Mouse (Mus musculus): ENCODE data around the gene Slu7.

The Slu7 gene

DNA sequence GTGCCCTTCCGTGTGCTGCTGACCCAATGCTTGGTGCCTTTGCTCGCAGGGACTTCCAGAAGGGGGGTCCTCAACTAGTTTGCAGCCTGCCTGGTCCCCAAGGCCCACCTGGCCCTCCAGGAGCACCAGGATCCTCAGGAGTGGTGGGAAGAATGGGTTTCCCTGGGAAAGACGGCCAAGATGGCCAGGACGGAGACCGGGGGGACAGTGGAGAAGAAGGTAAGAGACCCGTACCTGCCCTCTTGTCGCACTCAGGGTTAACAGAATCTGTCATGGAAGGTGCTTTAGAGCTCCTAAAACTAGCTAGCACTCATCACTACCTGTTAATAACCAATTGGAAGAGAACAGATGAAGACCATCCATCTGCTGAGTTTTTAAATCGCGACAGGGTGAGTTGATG, 52.3 kb downstream of the Slu7 start:
- DNase-seq (ENCODE audit: low read depth), result no peak

DNA sequence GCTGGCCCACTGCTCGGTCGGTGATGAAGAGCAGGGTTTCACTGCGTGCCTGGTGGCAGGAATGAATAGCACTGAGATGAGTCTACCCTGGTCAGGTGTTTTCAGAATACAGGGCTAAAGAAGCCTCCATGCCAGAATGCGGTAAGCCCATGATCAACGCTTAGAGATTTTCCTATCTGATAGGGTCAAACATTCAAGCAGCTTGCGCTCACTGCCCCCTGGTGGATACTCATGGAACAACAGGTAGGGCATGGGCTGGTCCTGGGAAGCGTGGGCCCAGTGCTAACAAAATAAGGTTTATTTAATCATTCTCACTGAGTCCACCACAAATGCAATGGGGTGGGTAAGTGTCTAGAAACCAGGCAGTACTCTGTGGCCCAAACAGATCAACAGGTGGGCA, 59.1 kb downstream of the Slu7 start:
- peak; percentile 65 for DNase-seq (ENCODE audit: low read depth)

GRCm38 (mm10) chr11:43493815-43494409, 60.4 kb downstream of the Slu7 start:
- DNase-seq (ENCODE audit: low read depth), result peak; percentile 64

- no peak for DNase-seq (ENCODE audit: low read depth)
Measured at GRCm38 (mm10) chr11:43495037-43495436, 61.5 kb downstream of the Slu7 start.

DNA sequence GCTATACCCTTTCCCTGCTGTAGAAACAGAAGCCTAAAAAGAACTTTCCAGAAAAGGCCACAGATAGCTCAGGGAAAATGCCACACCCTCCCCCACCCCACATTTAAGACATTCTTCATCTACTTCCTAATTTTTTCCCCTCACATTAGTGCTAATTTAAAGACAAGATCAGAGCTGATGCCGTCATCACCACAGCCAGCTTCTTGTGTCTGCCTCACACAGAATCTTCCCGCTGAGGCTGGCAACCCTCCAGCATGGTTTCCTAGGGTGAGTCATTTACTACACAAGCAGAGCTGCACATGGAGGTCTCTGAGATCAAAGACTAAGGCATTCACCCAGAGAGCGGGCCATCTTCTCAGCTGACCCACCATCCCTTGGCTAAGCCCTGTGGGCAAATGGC, 62.0 kb downstream of the Slu7 start:
- peak; percentile 34 for DNase-seq (ENCODE audit: low read depth)

Data from c-Kit-positive CD71-negative TER-119-negative erythroid progenitor cells, embryonic 14.5 days (primary cell).